Mouse (Mus musculus) liver, adult (tissue): ENCODE results near the gene Shank1.

ENCODE experiments used
- GATA4 ChIP-seq: IDR thresholded peaks from 2 replicates; pipeline ENCODE4 v1.6.1; 2014; ENCODE audit warnings: mild to moderate bottlenecking, low read length; ENCODE audit not compliant: insufficient replicate concordance

Shank1 gene

DNA sequence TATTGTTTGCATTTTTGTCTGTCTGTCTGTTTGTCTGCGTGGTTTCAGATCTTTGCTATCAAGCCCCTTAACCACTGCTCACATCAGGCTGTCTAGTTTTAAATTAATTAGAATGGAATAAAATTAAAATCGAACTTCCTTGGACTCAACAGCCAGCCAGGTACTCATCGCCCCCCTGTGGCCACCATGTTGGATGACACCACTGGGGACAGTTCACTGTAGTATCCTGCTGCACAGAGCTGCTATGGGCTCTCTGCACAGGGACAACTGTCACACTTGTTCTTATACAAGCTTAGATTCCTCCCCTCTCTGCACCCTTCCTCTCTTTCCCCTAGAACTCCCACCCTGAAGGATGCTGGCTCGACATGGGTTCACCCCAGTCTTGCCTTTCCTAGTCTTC lies 7.9 kb downstream of the Shank1 start:
- no peak for TF ChIP-seq GATA4

DNA sequence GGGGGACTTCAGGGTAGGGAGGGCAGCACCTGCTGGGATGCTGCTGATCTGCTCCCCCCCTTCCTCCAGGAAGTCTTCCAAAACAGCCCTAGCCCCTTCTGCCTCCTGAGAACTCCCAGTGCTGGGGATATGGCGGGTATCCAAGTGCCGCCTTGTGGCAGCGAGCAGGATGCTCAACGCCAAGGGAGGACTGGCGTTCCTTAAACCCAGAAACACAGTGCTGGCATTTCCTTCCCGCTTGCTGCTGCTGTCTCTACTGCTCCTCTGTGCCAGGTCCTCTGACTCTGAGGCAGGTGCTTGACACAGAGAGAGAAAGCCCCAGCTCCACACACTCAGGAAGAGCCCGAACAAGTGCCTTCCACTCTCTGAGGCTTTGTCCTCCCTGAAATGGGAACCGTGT lies 10.8 kb downstream of the Shank1 start:
- no peak for TF ChIP-seq GATA4

DNA sequence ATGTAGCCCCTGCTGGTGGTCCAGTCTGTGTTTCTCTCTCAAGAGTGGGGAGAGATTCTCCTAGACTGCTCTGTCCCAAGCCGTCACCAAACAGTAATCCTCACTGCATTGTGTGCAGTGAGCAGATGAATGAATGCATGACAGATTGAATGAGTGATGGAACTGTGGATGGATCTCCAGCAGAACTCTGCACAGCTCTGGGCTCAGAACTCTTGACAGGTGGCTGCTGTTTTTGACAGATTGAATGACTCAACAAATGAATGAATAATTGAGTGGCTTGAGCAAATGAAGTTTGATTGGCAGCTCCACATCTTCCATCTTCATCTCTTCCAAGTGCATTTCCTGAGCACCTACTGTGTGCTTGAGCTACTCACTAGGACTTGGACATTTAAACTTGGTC lies 12.2 kb downstream of the Shank1 start:
- no peak for TF ChIP-seq GATA4

DNA sequence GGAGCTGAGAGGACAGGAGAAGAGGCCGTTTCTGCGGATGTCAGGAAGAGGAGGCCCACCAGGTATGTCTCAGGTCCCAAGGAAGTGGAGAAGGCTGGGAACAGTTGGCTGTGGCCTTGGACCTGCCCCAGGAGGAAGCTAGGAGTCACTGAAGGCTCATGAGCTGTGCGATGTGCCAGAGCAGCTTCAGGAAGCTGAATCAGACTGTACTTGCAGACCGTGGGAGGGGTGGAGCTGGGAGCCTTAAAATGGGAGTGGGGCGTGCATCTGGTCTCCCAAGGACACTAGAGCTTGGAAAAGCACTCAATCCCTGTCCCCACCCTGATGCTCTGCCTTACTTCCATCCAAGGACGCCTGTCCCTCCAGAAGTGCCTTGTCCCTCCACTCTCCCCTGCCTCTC lies 16.6 kb downstream of the Shank1 start:
- TF ChIP-seq GATA4 = no peak

DNA sequence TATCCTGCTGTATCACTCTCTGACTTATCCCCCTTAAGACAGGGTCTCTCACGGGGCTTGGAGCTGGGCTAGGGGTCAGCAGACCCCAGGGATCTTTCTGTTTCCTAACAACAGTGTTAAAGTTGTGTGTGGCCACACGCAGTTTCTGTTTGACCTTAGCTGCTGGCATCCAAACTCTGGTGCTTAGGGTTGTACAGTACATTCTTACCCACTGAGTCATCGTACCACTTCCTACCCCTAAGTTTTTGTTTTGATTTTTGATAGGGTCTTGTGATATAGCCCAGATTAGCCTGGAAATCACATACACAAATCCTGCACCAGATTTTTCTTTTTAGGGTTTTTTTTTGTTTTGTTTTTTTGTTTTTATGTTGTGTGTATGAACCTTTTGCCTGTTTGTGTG lies 22.3 kb downstream of the Shank1 start:
- no peak for TF ChIP-seq GATA4

DNA sequence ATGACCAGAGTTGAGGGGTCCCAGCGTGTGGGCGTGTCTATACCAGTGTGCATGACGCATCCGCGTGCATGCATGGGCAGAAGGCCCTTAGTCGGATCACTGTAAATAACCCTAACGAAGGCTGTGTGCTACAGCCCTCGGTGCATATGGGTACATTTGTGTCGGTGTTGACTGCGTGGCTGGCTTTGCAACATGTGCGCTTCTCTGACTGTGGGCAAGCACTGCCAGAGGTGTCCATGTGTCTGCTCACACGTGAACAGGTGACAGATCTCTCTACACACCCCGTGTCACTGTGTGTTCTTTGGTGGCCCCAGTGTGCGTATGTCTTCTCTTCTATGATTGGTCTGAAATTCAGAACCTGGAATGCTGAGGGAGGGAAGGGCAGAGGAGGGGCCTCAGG lies 24.1 kb downstream of the Shank1 start:
- TF ChIP-seq GATA4 = no peak

DNA sequence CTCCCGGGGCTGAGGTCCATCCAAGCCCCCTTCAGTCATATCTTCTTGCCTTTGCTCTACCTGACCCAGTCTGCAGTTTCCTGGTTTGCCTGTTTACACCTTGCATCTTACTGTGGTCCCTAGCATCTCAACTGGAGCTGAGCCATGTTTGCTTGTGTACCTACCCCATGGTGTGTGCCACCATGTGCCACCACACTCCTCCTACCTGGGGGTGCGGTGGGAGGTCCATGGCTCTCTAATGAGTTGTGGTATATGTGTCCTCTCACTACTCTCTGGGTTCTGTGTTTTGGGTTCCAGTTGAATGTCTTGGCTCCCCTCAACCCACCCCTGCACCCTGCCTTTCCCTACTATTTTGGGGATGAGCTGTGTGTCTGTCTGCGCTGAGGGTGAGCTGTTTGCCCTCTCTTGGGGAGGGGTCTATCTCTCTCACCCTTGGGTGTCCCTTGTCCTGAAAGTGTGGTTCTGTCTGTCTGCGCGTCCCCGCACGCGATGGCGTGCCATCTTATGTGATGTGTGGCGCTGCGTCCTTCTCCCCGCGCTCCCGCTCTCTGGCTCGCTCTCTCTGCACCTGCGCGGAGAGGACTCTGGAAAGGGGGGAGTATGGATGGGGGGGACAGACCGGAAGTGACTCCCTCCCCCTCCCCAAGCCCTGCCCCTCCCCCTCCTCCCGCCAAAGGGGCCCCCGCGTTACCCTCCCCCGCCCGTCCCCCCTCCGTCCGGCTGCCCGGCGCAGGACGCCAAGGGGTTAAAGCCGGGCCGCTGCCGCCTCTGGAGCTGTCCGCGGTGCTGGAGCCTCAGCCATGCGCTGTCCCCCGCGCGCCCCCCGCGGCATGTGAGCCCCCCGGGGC lies 25.2 kb downstream of the Shank1 start:
- TF ChIP-seq GATA4 = no peak

DNA sequence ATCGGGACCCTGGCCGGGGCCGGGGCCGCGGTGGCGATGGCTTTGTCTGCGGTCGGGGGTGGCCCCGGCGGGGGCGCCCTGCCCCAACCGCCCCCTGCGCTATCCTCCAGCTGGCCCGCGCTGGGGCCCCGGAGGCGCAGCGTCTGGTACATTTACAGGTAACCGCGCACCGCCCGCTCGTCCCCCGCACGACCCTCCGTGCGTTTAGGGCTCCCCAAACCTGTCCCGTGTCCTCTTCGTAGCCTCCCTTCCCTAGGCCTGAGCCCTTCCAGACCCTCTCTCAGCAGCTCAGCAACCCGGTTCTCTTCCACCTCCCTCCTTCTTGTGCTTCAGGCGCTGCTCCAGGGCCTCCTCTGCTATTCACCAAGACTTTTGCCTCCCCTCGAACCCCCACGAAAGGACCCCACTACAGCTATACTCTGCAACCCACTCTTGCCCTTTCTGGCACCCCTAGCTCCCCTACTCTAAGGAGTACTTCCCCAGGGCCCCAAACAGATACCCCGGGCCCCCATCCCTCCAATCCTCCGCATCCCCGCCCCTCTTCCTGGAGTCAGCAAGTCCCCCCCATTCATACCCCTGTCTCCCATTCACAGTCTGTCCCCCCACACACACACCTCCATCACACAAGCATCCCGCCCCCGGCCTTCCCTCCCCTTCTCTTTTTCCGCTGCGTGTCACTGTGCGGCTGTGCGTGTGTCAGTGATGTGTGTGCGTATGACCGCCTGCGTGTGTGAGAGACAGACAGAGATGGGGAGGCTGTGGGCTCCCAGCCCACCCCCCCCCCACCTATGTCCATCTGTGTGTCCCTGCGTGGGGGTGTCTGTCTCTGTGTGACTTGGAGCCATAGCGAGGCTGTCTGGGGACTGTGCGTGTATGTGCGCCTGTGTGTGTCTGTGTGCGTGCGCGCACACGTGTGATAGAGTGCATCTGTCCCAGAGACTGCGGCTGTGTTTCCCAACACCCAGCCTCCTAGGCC lies 26.3 kb downstream of the Shank1 start:
- TF ChIP-seq GATA4 = no peak

DNA sequence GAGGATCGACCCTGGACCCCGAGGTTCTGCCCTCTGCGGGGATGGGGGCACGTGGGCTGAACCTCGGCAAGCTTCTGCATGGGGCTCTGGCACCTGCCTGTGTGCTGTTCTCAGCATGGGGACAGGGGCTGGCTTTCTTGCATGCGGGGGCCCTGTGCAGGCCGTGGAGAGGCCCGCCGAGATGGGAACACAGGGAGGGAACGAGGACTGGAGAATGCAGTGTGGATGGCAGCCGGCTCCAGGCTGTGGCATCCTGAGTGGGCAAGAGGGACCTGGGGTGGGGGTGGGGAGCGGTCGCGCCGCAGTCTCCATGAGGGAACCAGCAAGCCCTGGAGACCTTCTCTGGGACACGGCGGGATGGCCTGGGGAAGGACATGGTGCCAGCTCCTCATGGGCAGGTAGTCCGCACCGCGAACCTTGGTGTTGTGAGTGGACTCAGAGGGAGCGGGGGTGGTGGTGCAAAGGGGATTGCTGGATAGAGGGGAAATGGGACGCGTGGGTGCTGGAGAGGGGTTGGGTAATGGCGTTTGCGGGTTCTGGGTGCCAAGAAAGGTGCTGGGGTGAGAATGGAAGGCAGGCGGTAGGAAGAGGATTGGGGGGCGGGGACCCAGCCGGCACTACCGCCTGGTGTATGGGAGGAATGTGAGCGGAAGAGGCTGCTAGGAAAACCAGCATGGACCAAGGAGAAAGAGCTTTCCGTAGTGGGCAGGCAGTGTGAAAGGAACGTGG lies 27.2 kb downstream of the Shank1 start:
- TF ChIP-seq GATA4 = no peak

DNA sequence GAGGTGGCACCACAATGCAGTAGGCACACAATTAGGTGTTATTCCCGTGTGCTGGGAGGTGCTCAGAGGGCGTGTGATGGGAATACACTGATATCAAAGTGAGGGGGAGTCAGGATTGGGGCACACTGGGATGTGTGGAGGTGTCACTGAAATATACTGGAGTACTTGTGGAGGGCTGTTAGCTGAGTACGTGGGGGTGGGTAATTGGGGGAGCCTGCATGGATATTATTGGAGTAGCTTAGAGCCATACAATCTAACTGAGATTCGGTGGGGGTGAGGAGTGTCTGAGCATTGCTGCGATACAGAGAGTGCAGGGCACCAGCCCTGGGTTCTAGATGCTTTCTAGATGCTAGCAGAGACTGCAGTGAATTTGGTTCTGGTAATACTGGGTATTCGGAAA lies 30.2 kb downstream of the Shank1 start:
- TF ChIP-seq GATA4 = no peak

DNA sequence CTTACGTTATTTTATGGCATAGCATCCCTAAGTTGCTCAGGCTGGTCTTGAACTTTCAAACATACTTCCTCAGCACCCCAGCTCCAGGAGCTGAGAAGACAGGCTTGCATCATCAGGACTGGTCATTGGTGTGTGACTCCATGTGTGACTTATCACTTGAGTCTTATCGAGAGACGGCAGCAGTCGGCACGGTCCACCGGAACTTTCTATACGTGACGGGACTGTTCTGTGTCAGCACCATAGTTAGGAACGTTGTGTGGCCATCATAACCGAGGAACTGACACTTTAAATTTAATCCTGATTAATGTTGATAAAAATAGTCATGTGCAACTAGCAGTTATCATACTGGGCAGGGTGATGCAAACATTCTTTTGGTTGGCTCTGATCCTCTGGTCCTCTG lies 31.1 kb downstream of the Shank1 start:
- TF ChIP-seq GATA4 = no peak

DNA sequence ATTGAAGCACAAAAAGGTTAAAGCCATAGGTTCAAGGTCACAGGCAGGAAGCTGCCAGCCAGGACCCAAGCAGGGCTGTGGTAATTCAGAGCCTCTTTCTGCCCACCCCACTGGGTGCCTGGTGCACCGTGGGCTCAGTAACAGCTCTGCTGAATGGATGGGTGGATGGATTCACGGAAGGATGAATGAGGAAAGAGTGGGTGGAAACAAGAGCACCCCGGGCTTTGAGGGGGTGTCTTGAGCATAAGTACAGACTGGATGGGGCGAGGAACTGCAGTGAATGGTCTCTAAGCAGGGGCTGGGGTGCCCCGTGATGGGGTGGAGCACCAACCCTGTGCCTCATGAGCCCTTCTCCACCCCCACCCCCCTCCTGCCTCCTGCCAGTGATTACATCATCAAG lies 31.7 kb downstream of the Shank1 start:
- no peak for TF ChIP-seq GATA4

DNA sequence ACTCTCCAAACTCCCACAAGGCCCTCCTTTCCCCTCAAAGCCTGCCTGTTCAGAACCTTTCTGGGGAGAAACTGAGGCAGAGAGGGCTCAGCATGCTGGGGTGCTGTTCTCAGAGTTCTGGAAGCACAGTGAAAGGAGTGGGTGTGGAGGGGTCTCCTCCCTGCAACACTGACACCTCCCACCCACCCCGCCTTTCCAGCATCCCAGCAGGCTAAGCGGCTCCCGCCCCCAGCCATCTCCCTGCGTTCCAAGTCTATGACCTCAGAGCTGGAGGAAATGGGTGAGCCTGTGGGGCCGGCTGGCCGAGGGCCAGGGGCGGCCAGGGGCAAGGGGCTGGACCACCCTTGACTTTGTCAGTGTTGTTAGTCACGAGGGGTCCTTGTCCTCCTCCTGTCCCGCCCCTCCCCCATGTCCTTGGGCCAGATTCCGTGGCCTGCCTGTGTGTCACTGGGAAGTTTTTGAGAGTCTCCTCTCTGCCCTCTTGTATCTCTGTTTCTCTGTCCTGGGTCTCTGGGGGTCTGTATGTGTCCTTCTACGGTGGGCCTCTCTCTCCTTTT lies 33.5 kb downstream of the Shank1 start:
- no peak for TF ChIP-seq GATA4

DNA sequence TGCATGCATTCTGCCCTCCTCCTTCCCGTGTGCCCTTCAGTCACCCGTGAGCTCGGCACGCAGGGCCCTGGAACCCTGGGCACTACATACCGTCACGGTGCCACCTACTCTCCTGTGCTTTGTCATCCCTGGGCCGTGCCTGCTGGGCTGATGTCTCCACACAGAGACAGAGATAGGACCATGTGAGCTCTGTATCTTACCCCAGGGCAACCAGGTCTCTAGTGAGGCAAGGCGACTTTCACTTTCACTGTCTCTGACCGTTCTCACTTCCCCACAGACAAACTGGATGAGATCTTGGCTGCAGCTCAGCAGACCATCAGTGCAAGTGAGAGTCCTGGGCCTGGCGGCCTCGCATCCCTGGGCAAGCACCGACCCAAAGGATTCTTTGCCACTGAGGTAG lies 34.6 kb downstream of the Shank1 start:
- no peak for TF ChIP-seq GATA4

DNA sequence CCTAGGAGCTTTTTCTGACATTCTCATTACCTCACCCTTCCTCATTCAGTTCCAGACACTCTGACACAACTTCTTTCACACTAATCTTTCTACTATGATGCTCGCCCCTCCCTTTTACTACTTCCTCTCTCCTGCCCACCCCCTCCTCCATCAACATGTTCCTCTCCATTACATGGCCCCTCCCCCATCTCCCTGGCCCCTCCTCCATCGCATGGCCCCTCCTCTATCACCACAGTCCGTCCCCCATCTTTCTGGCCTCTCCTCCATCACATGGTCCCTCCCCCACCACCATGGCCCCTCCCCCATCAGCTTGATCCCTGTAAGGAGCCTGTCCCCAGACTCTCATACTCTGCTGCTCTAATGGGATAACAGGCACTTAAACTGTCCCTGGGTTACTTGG lies 39.0 kb downstream of the Shank1 start:
- TF ChIP-seq GATA4 = no peak
